Mouse (Mus musculus): ENCODE results near the gene Rrm1. TPM values are rescaled to one million over a fixed set of nuclear protein-coding genes. Genes with fewer than 3 reads are reported as not detected.
"Not testable (repeated sequence)": the region's sequence is repeated elsewhere in the genome, so short reads cannot be mapped to it uniquely, and the experiment has no call there.

Gene Rrm1
- polyA plus RNA-seq (2014; fragmentation: Nextera tagmentation; extraction: Ambion mirVana) = 284 and 324 TPM in 2 replicates

DNA sequence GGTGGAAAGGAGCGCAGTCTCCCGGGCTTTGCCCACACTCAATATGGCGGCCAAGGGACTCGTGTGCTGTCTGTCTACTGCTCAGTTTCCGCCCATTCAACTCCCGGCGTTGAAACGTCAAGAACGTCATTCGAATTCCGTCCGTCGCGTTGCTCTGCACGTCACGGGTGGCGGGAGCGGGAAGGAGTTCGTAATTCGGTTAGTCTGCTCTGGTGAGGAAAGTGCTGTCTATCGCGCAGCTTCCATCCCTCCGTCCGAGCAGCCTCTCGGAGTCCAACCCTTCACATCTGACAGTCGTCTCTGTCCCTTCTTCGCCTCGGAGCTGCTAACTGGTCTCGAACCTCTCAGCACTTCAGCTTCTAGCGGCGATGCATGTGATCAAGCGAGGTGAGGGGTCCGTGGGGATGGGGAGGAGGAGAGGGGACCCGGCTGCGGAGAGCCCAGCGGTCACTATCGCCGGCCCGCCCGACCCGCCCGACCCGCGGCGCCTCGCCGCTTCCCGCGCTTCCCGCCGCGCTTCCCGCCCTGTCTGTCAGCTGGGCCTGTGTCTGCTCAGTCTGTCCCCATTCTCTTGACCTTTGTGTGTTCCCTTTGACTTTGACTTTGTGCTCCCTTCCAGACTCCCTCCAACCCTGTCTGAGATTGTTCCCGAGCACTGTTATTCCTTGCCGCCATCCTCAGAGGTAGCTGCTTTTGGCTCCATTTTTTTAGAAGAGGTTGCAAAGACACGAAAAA is at the start of gene Rrm1:
Rrm1 (plus strand) TSS at position 39 of the 735 bp plus-strand sequence.
- Histone ChIP-seq H3K4me1 (replicated peaks; ENCODE audit: control insufficient read depth, insufficient read depth, low read length) (peaks cover 12% of the 10 kb centered on the region), H3K4me3 (ENCODE audit: low read depth, low read length) (peak within 1 kb of the TSS; percentile 92), H3K27me3 (replicated peaks; ENCODE audit: control insufficient read depth, insufficient read depth, low read length) (no peaks in the 10 kb centered on the region), H3K9me3 (ENCODE audit: control insufficient read depth, low read length) (no peaks in the 10 kb centered on the region), H3K9ac (ENCODE audit: low read depth, low read length) (peak within 1 kb of the TSS; percentile 98), H3K36me3 (ENCODE audit: control insufficient read depth, insufficient read depth, low read length) (peaks cover 17% of the 10 kb centered on the region), H3K4me2 (peak within 1 kb of the TSS; percentile 88), H3K27ac (ENCODE audit: low read depth, low read length) (peak within 1 kb of the TSS; percentile 98)
- DNase-seq (ENCODE audit: low spot score) (peak; percentile 92), ATAC-seq (replicated peaks; ENCODE audit: low FRiP score) (peak; percentile 92)
- WGBS = under 1% methylated on average over 56 of the region's 56 CpGs

- Histone ChIP-seq H3K27me3 (replicated peaks; ENCODE audit: control insufficient read depth, insufficient read depth, low read length) (no peaks in the 10 kb centered on the region), H3K4me2 (no peak overlapping the region), H3K4me1 (replicated peaks; ENCODE audit: control insufficient read depth, insufficient read depth, low read length) (no peaks in the 10 kb centered on the region; the same call in 1 of the 2 replicates), H3K27ac (ENCODE audit: low read depth, low read length) (no peak overlapping the region), H3K36me3 (ENCODE audit: control insufficient read depth, insufficient read depth, low read length) (no peaks in the 10 kb centered on the region), H3K4me3 (ENCODE audit: low read depth, low read length) (no peak overlapping the region), H3K9ac (ENCODE audit: low read depth, low read length) (no peak overlapping the region), H3K9me3 (ENCODE audit: control insufficient read depth, low read length) (no peaks in the 10 kb centered on the region)
- ATAC-seq (replicated peaks; ENCODE audit: low FRiP score) (no peak), DNase-seq (ENCODE audit: low spot score) (no peak)
- 77% methylated on average over 2 of the region's 2 CpGs for WGBS
These were observed 47.6 kb upstream of the Rrm1 start for GRCm38 (mm10) chr7:102393898-102394297.

DNA sequence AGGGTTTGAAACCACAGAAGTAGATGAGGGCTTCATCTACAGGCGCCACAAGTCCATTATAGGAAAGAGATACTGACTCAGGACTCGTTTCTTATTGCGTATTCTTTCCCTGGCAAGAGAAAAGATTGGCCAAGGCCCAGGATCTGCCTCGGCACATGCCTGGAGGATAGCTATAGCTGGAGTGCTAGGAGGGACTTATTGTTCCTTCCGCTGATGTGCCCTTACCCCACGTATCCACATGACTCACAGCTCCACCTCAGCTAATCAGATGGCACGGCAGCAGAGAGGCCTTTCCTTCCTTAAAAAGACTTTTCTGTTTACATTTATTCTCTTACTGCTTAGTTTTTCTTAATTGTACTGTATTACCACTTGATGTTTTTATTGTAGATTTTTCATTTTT is 45.6 kb upstream of the Rrm1 start:
- H3K27me3 ChIP-seq (replicated peaks; ENCODE audit: control insufficient read depth, insufficient read depth, low read length) = no peaks in the 10 kb centered on the region
- H3K4me3 ChIP-seq (ENCODE audit: low read depth, low read length) = no peak overlapping the region
- H3K9me3 ChIP-seq (ENCODE audit: control insufficient read depth, low read length) = no peaks in the 10 kb centered on the region
- no peaks in the 10 kb centered on the region for H3K4me1 ChIP-seq (replicated peaks; ENCODE audit: control insufficient read depth, insufficient read depth, low read length)
- DNase-seq (ENCODE audit: low spot score) (no peak), ATAC-seq (replicated peaks; ENCODE audit: low FRiP score) (no peak)
- H3K36me3 ChIP-seq (ENCODE audit: control insufficient read depth, insufficient read depth, low read length) = no peaks in the 10 kb centered on the region
- H3K9ac ChIP-seq (ENCODE audit: low read depth, low read length) = no peak overlapping the region
- WGBS = 69% methylated on average over 7 of the region's 7 CpGs
- no peak overlapping the region for H3K4me2 ChIP-seq
- H3K27ac ChIP-seq (ENCODE audit: low read depth, low read length) = no peak overlapping the region

GRCm38 (mm10) chr7:102396331-102396730 is 45.2 kb upstream of the Rrm1 start:
- Histone ChIP-seq H3K9me3 (ENCODE audit: control insufficient read depth, low read length) (no peaks in the 10 kb centered on the region), H3K4me2 (no peak overlapping the region), H3K27ac (ENCODE audit: low read depth, low read length) (no peak overlapping the region), H3K36me3 (ENCODE audit: control insufficient read depth, insufficient read depth, low read length) (no peaks in the 10 kb centered on the region), H3K4me3 (ENCODE audit: low read depth, low read length) (no peak overlapping the region), H3K27me3 (replicated peaks; ENCODE audit: control insufficient read depth, insufficient read depth, low read length) (no peaks in the 10 kb centered on the region), H3K9ac (ENCODE audit: low read depth, low read length) (no peak overlapping the region), H3K4me1 (replicated peaks; ENCODE audit: control insufficient read depth, insufficient read depth, low read length) (no peaks in the 10 kb centered on the region)
- ATAC-seq (replicated peaks; ENCODE audit: low FRiP score) (no peak), DNase-seq (ENCODE audit: low spot score) (no peak)
- WGBS = 96% methylated on average over 3 of the region's 3 CpGs

GRCm38 (mm10) chr7:102399180-102399731 is 42.2 kb upstream of the Rrm1 start:
- WGBS = 84% methylated on average over 3 of the region's 3 CpGs
- Histone ChIP-seq H3K9me3 (ENCODE audit: control insufficient read depth, low read length) (no peaks in the 10 kb centered on the region), H3K4me3 (ENCODE audit: low read depth, low read length) (no peak overlapping the region), H3K9ac (ENCODE audit: low read depth, low read length) (no peak overlapping the region), H3K4me1 (replicated peaks; ENCODE audit: control insufficient read depth, insufficient read depth, low read length) (no peaks in the 10 kb centered on the region), H3K36me3 (ENCODE audit: control insufficient read depth, insufficient read depth, low read length) (no peaks in the 10 kb centered on the region), H3K4me2 (no peak overlapping the region), H3K27ac (ENCODE audit: low read depth, low read length) (no peak overlapping the region), H3K27me3 (replicated peaks; ENCODE audit: control insufficient read depth, insufficient read depth, low read length) (no peaks in the 10 kb centered on the region)
- DNase-seq (ENCODE audit: low spot score) (no peak), ATAC-seq (replicated peaks; ENCODE audit: low FRiP score) (no peak)

- H3K27ac ChIP-seq (ENCODE audit: low read depth, low read length) = no peak overlapping the region
- no peaks in the 10 kb centered on the region for H3K9me3 ChIP-seq (ENCODE audit: control insufficient read depth, low read length)
- no peaks in the 10 kb centered on the region; the same call in 1 of the 2 replicates for H3K36me3 ChIP-seq (ENCODE audit: control insufficient read depth, insufficient read depth, low read length)
- 95% methylated on average over 2 of the region's 2 CpGs for WGBS
- H3K4me2 ChIP-seq = no peak overlapping the region
- H3K9ac ChIP-seq (ENCODE audit: low read depth, low read length) = no peak overlapping the region
- no peak for ATAC-seq (replicated peaks; ENCODE audit: low FRiP score)
- no peak for DNase-seq (ENCODE audit: low spot score)
- 0 out of 2 replicates have a peak, but pooled peaks cover 2% of the 10 kb centered on the region for H3K4me1 ChIP-seq (replicated peaks; ENCODE audit: control insufficient read depth, insufficient read depth, low read length)
- H3K4me3 ChIP-seq (ENCODE audit: low read depth, low read length) = no peak overlapping the region
- no peaks in the 10 kb centered on the region for H3K27me3 ChIP-seq (replicated peaks; ENCODE audit: control insufficient read depth, insufficient read depth, low read length)
These were observed 37.4 kb upstream of the Rrm1 start for GRCm38 (mm10) chr7:102404118-102404517.

DNA sequence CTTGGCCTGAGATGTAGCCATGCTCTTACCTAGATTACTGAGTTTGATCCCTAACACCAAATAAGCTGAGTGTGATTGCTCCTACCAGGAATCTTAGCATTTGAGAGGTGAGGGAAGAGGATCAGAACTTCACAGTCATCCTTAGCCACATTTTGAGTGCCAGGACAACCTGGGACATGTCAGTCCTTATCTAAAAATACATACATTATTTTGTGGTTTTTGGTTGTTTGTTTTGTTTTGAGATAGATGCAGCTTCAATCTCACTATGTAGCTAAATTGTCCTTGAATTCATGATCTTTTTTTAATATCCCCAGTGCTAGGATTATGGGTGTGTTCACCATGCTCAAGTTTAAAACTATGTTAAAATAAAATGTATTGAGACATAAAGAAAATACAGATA is 34.1 kb upstream of the Rrm1 start:
- no peak for ATAC-seq (replicated peaks; ENCODE audit: low FRiP score)
- Histone ChIP-seq H3K27ac (ENCODE audit: low read depth, low read length) (no peak overlapping the region), H3K36me3 (ENCODE audit: control insufficient read depth, insufficient read depth, low read length) (peaks cover 2% of the 10 kb centered on the region; the same call in 1 of the 2 replicates), H3K4me3 (ENCODE audit: low read depth, low read length) (no peak overlapping the region), H3K9me3 (ENCODE audit: control insufficient read depth, low read length) (no peaks in the 10 kb centered on the region), H3K27me3 (replicated peaks; ENCODE audit: control insufficient read depth, insufficient read depth, low read length) (no peaks in the 10 kb centered on the region), H3K4me1 (replicated peaks; ENCODE audit: control insufficient read depth, insufficient read depth, low read length) (0 out of 2 replicates have a peak, but pooled peaks cover 2% of the 10 kb centered on the region), H3K9ac (ENCODE audit: low read depth, low read length) (no peak overlapping the region), H3K4me2 (no peak overlapping the region)
- no peak for DNase-seq (ENCODE audit: low spot score)

GRCm38 (mm10) chr7:102415272-102415671 is 26.2 kb upstream of the Rrm1 start:
- not testable (repeated sequence) for ATAC-seq (replicated peaks; ENCODE audit: low FRiP score); H3K9ac ChIP-seq (ENCODE audit: low read depth, low read length); H3K27ac ChIP-seq (ENCODE audit: low read depth, low read length); H3K27me3 ChIP-seq (replicated peaks; ENCODE audit: control insufficient read depth, insufficient read depth, low read length); H3K4me2 ChIP-seq; H3K4me1 ChIP-seq (replicated peaks; ENCODE audit: control insufficient read depth, insufficient read depth, low read length); H3K4me3 ChIP-seq (ENCODE audit: low read depth, low read length); DNase-seq (ENCODE audit: low spot score); H3K9me3 ChIP-seq (ENCODE audit: control insufficient read depth, low read length); H3K36me3 ChIP-seq (ENCODE audit: control insufficient read depth, insufficient read depth, low read length)
- WGBS = 86% methylated on average over 9 of the region's 9 CpGs

GRCm38 (mm10) chr7:102415841-102416240 is 25.7 kb upstream of the Rrm1 start:
- DNase-seq (ENCODE audit: low spot score) = no peak
- H3K27me3 ChIP-seq (replicated peaks; ENCODE audit: control insufficient read depth, insufficient read depth, low read length) = no peaks in the 10 kb centered on the region
- no peak overlapping the region for H3K9ac ChIP-seq (ENCODE audit: low read depth, low read length)
- no peak overlapping the region for H3K4me2 ChIP-seq
- peaks cover 2% of the 10 kb centered on the region; the same call in 1 of the 2 replicates for H3K36me3 ChIP-seq (ENCODE audit: control insufficient read depth, insufficient read depth, low read length)
- 66% methylated on average over 6 of the region's 6 CpGs for WGBS
- no peak overlapping the region for H3K27ac ChIP-seq (ENCODE audit: low read depth, low read length)
- H3K4me3 ChIP-seq (ENCODE audit: low read depth, low read length) = no peak overlapping the region
- H3K9me3 ChIP-seq (ENCODE audit: control insufficient read depth, low read length) = no peaks in the 10 kb centered on the region
- peaks cover 3% of the 10 kb centered on the region; the same call in 1 of the 2 replicates for H3K4me1 ChIP-seq (replicated peaks; ENCODE audit: control insufficient read depth, insufficient read depth, low read length)
- no peak for ATAC-seq (replicated peaks; ENCODE audit: low FRiP score)
